Mouse (Mus musculus) myocyte (in vitro differentiated cells): ENCODE measurements around the gene Spef1. TPM values are rescaled to one million over a fixed set of nuclear protein-coding genes. Genes with fewer than 3 reads are reported as not detected.

Experiments used
- H3K27me3 ChIP-seq: one replicate; pipeline ENCODE4 v1.6.1; 2011; ENCODE audit not compliant: control insufficient read depth, insufficient read depth, insufficient read length
- H3K36me3 ChIP-seq: one replicate; pipeline ENCODE4 v1.6.1; 2011; ENCODE audit not compliant: control insufficient read depth, insufficient read depth
- H3K4me2 ChIP-seq: one replicate; pipeline ENCODE4 v1.6.1; 2011; ENCODE audit warnings: low read depth, control low read depth
- H3K4me3 ChIP-seq: one replicate; pipeline ENCODE4 v1.5.1; 2011; ENCODE audit warnings: mild to moderate bottlenecking, control low read depth, moderate library complexity
- H3K79me2 ChIP-seq: one replicate; pipeline ENCODE4 v1.6.1; 2011; ENCODE audit not compliant: control insufficient read depth, insufficient read depth
- H3ac ChIP-seq: one replicate; pipeline ENCODE4 v1.6.1; 2011; ENCODE audit not compliant: control insufficient read depth, insufficient read length
- CEBPB ChIP-seq: IDR thresholded peaks from 2 replicates; pipeline ENCODE4 v1.6.1; 2011; ENCODE audit warnings: mild to moderate bottlenecking, moderate library complexity; ENCODE audit not compliant: poor library complexity, insufficient read depth, severe bottlenecking
- E2F4 ChIP-seq: IDR thresholded peaks from one replicate; pipeline ENCODE4 v1.6.1; 2011; ENCODE audit warnings: mild to moderate bottlenecking, control low read depth, moderate library complexity; ENCODE audit not compliant: insufficient read depth
- MAX ChIP-seq: IDR thresholded peaks from one replicate; pipeline ENCODE4 v1.6.1; 2011; ENCODE audit warnings: low read depth, mild to moderate bottlenecking, control low read depth
- MYOD1 ChIP-seq, 3 experiments: IDR thresholded peaks; one replicate each; pipeline ENCODE4 v1.6.1; 2011; ENCODE audit warnings: control low read depth in 2 of 3, low read depth in 2 of 3, mild to moderate bottlenecking in 2 of 3, moderate library complexity in 1 of 3; ENCODE audit not compliant: insufficient read length in 2 of 3, control insufficient read depth in 1 of 3
- MYOG ChIP-seq, 3 experiments: IDR thresholded peaks; one replicate each; pipeline ENCODE4 v1.6.1; 2011; ENCODE audit warnings: control low read depth in 2 of 3, low read depth in 2 of 3, mild to moderate bottlenecking in 2 of 3; ENCODE audit not compliant: insufficient read length in 2 of 3, control insufficient read depth in 1 of 3, insufficient read depth in 1 of 3
- POLR2A ChIP-seq: IDR thresholded peaks from one replicate; pipeline ENCODE4 v1.6.1; 2011; ENCODE audit warnings: low read depth, mild to moderate bottlenecking, control low read depth, moderate library complexity; ENCODE audit not compliant: insufficient read length
- POLR2AphosphoS2 ChIP-seq: IDR thresholded peaks from one replicate; pipeline ENCODE4 v1.6.1; 2011; ENCODE audit warnings: low read depth, control low read depth; ENCODE audit not compliant: insufficient read length
- REST ChIP-seq: IDR thresholded peaks from one replicate; pipeline ENCODE4 v1.6.1; 2011; ENCODE audit warnings: mild to moderate bottlenecking, control low read depth, moderate library complexity; ENCODE audit not compliant: insufficient read depth, insufficient read length
- SRF ChIP-seq: IDR thresholded peaks from one replicate; pipeline ENCODE4 v1.6.1; 2011; ENCODE audit warnings: low read depth; ENCODE audit not compliant: control insufficient read depth, insufficient read length
- TCF12 ChIP-seq: IDR thresholded peaks from one replicate; pipeline ENCODE4 v1.6.1; 2011; ENCODE audit warnings: mild to moderate bottlenecking, control low read depth; ENCODE audit not compliant: poor library complexity, insufficient read depth, severe bottlenecking
- TCF3 ChIP-seq: IDR thresholded peaks from one replicate; pipeline ENCODE4 v1.6.1; 2011; ENCODE audit warnings: low read depth, control low read depth; ENCODE audit not compliant: insufficient read length
- USF1 ChIP-seq: IDR thresholded peaks from one replicate; pipeline ENCODE4 v1.6.1; 2011; ENCODE audit warnings: low read depth, mild to moderate bottlenecking, control low read depth, moderate library complexity
- polyA plus RNA-seq: library from polyadenylated mRNA; unstranded; fragments of >200 nt; fragmentation: generic; extraction: Trizol; gene quantifications from one replicate; pipeline ENCODE4 v1.2.1, GENCODE M21; 2012; ENCODE audit warnings: missing spikeins

Spef1 gene
- polyA plus RNA-seq, 1 experiment = 9.4 TPM

DNA sequence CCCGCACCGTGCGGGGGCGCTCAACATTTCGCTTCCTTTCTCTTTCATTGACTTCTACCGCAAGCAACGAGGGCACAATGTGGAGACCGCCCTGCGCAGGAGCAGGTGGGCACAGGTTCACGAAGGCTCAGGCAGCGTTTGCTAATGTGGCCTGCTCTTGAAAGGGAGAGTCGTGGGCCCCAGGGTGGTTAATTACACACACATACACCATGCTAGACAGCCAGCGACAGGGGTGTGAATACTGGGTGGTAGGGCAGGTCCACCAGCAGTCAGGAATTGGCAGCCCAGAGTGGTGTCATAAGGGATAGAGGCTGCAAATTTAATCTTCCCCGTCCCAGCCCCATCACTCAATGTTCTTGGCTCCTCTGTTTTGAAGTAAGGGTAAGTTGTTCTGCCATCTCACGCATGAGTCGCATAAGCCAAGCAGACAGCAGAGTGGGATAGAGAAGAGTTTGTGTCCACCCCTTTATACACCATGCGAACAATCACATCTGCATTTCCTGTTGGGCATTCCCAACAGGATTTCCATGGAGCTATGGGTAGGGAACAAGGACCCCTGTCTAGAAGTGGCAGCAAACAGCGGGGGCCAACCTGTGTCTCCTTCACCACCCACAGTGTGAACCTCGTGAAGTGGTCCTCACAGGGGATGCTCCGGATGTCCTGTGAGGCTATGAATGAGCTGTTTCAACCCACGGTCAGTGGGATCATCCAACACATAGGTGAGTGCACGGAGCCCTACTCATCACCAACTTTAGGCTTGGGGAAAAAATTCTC lies 43.9 kb downstream of the Spef1 start:
- Histone ChIP-seq H3K4me2 (no peak overlapping the region), H3K79me2 (no peaks in the 10 kb centered on the region), H3K4me3 (no peak overlapping the region), H3ac (no peak overlapping the region), H3K27me3 (no peaks in the 10 kb centered on the region), H3K36me3 (peaks cover 14% of the 10 kb centered on the region)
- TF ChIP-seq MYOG (IDR thresholded peaks at IDR 0.05; ENCODE audit: control insufficient read depth in 1 of 3, insufficient read depth in 1 of 3, insufficient read length in 2 of 3, low read depth in 2 of 3) (no peak), TCF12 (no peak), MYOD1 (IDR thresholded peaks at IDR 0.05; ENCODE audit: control insufficient read depth in 1 of 3, insufficient read length in 2 of 3, low read depth in 2 of 3) (no peak), MAX (no peak), POLR2A (no peak), POLR2AphosphoS2 (no peak), SRF (no peak), USF1 (no peak), CEBPB (no peak), E2F4 (no peak), TCF3 (no peak), REST (no peak)

DNA sequence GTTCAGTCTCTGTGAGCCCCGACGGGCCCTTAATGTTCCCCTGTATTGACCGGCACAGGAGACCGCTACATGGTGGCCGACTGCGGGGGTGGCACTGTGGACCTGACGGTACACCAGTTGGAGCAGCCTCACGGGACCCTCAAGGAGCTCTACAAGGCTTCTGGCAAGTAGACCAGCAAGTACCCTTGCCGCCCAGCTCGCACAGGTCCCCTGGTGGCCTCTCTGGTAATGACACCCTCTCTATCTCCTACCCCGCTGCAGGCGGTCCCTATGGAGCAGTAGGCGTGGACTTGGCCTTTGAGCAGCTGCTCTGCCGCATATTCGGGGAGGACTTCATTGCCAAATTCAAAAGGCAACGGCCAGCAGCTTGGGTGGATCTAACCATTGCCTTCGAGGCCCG lies 44.5 kb downstream of the Spef1 start:
- no peak overlapping the region for H3ac ChIP-seq
- H3K4me2 ChIP-seq = no peak overlapping the region
- no peaks in the 10 kb centered on the region for H3K27me3 ChIP-seq
- no peaks in the 10 kb centered on the region for H3K79me2 ChIP-seq
- peak in 2 of 3 experiments; percentile 22 to 23 for TF ChIP-seq MYOD1 (IDR thresholded peaks at IDR 0.05; ENCODE audit: control insufficient read depth in 1 of 3, insufficient read length in 2 of 3, low read depth in 2 of 3)
- peak; percentile 67 for TF ChIP-seq POLR2AphosphoS2
- TF ChIP-seq REST = no peak
- peak in 1 of 3 experiments; percentile 5 for TF ChIP-seq MYOG (IDR thresholded peaks at IDR 0.05; ENCODE audit: control insufficient read depth in 1 of 3, insufficient read depth in 1 of 3, insufficient read length in 2 of 3, low read depth in 2 of 3)
- peaks cover 9% of the 10 kb centered on the region for H3K36me3 ChIP-seq
- no peak overlapping the region for H3K4me3 ChIP-seq

DNA sequence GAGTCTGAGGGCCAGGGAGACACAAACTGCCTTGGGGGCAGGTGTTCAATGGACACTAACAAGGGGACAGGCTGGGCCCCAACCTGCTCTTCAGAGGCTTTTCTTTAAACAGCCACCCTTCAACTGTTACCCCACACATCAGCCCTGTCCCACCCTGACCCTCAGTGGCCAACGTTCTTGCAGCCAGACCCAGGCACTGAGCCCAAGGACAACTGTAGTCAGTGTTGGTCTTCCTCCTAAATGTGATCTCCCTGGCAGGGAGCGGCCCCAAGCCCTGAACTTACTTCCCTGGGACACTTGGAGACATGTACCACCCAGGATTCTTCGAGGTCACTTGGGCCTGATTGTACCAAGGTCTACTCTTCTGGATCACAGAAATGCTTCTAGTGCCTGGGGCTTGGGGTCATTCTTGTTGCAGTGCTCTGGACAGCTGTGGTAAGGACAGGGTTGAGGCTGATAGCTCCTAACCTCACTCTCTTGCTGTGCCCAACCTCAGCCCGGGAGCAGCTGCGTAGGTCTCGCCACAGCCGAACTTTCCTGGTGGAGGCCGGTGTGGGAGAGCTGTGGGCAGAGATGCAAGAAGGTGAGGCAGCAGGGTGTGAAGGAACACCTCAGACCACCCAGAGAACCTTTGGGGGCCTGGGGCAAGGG lies 45.6 kb downstream of the Spef1 start:
- peaks cover 9% of the 10 kb centered on the region for H3K36me3 ChIP-seq
- no peak overlapping the region for H3ac ChIP-seq
- H3K27me3 ChIP-seq = no peaks in the 10 kb centered on the region
- TF ChIP-seq MYOG (IDR thresholded peaks at IDR 0.05; ENCODE audit: control insufficient read depth in 1 of 3, insufficient read depth in 1 of 3, insufficient read length in 2 of 3, low read depth in 2 of 3) (peak in 1 of 3 experiments; percentile 55), USF1 (no peak), MYOD1 (IDR thresholded peaks at IDR 0.05; ENCODE audit: control insufficient read depth in 1 of 3, insufficient read length in 2 of 3, low read depth in 2 of 3) (peak in 1 of 3 experiments; percentile 39)
- no peaks in the 10 kb centered on the region for H3K79me2 ChIP-seq
- no peak overlapping the region for H3K4me2 ChIP-seq
- no peak overlapping the region for H3K4me3 ChIP-seq

DNA sequence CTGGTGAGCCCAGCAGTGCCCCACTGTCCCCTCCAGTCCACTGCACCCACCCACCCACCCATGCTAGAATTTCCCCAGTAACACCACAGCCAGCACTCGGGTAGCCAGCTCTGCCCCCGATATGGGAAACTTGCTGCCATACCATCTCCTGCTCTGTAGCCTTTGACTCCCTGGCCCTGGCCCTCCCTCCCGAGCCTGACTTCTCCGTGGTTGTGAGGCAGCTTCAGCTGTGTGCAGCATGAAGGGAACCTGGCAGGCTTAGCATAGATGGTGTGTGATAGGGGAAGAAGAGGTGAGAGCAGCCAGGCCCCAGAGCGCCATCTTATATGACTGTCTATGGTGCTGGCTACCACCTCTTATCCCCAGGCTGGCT lies 46.6 kb downstream of the Spef1 start:
- no peak for TF ChIP-seq POLR2A
- no peak for TF ChIP-seq MYOG (IDR thresholded peaks at IDR 0.05; ENCODE audit: control insufficient read depth in 1 of 3, insufficient read depth in 1 of 3, insufficient read length in 2 of 3, low read depth in 2 of 3)
- no peak overlapping the region for H3ac ChIP-seq
- H3K27me3 ChIP-seq = no peaks in the 10 kb centered on the region
- no peaks in the 10 kb centered on the region for H3K79me2 ChIP-seq
- no peak overlapping the region for H3K4me3 ChIP-seq
- no peak overlapping the region for H3K4me2 ChIP-seq
- H3K36me3 ChIP-seq = peaks cover 4% of the 10 kb centered on the region

DNA sequence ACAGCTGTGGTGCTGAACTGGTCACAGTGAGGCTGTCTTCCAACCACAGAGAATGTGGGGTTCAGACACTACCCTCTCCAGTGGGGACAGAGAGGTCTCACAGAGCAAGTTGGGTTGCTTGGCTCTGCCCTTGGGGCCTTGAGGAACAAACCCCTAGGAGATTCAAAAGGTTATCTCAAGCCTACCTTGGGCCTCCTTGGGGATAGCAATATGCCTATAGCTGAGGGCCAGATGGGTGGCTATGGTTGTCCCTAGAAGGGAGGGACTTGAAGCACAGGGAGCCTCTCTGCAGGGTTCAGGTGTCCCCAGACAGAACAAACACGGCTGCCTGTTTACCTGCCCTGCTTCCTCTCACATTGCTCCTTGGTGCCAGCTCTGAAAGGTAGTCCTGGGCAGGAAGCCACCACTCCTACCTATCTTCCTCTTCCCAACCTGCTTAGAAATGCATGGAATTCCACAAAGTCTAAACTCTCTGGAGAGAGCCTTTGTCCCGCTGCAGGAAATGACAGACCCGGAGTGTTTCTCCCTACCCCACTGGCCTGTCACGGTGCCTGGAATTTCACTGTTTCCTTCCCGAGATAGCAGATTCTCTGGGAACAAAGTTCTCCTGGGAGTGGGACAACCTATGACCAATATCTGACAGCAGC lies 47.1 kb downstream of the Spef1 start:
- H3ac ChIP-seq = no peak overlapping the region
- peaks cover 3% of the 10 kb centered on the region for H3K36me3 ChIP-seq
- no peaks in the 10 kb centered on the region for H3K27me3 ChIP-seq
- H3K4me2 ChIP-seq = no peak overlapping the region
- no peak overlapping the region for H3K4me3 ChIP-seq
- H3K79me2 ChIP-seq = no peaks in the 10 kb centered on the region
- no peak for TF ChIP-seq USF1
- no peak for TF ChIP-seq E2F4
- TF ChIP-seq POLR2AphosphoS2 = no peak
- no peak for TF ChIP-seq POLR2A
- TF ChIP-seq CEBPB = no peak
- TF ChIP-seq TCF12 = no peak
- TF ChIP-seq MYOD1 (IDR thresholded peaks at IDR 0.05; ENCODE audit: control insufficient read depth in 1 of 3, insufficient read length in 2 of 3, low read depth in 2 of 3) = no peak
- no peak for TF ChIP-seq TCF3
- no peak for TF ChIP-seq MAX
- no peak for TF ChIP-seq REST
- no peak for TF ChIP-seq MYOG (IDR thresholded peaks at IDR 0.05; ENCODE audit: control insufficient read depth in 1 of 3, insufficient read depth in 1 of 3, insufficient read length in 2 of 3, low read depth in 2 of 3)
- TF ChIP-seq SRF = no peak
